Mouse (Mus musculus): Measurements from ENCODE around the gene Gm21317. TPM values are rescaled to one million over a fixed set of nuclear protein-coding genes. Genes with fewer than 3 reads are reported as not detected.
"Not testable (repeated sequence)": the region's sequence is repeated elsewhere in the genome, so short reads cannot be mapped to it uniquely, and the experiment has no call there.

The Gm21317 gene
- total RNA-seq (2021): not detected
- long read RNA-seq, experiment 1: 0 reads
- long read RNA-seq, experiment 2: 0 reads

DNA sequence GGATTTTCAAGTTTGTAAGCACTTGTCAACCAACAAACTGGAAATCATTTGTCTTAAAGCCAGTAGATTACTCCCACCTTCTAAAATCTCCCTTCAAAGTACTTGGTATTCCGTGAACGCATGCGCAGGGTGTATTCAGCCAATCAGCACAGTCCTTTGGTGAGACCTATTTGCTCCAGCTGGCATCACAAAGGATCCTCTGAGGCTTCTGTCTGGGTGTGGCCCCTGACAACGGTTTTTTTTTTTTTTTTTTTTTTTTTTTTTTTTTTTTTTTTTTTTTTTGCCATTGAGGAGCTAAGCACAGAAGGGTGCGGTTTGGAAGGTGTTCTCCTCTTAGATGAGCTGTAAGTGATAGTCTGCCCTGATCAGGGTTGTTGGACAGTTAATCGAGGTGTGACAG lies at the start of gene Gm21317:
TSS of gene Gm21317 (plus strand) at position 301 of the 400 bp plus-strand sequence.
- intact Hi-C loops (cut with DNase I): not testable (repeated sequence)

More for the DNA sequence above, at the start of gene Gm21317:
- not testable (repeated sequence) for DNase-seq

All from gastrocnemius, postnatal 36 days (tissue).